Mouse (Mus musculus) forebrain, postnatal 0 days (tissue): ENCODE data around the gene Ntrk2. TPM values are rescaled to one million over a fixed set of nuclear protein-coding genes. Genes with fewer than 3 reads are reported as not detected.
"Not testable (repeated sequence)": the region's sequence is repeated elsewhere in the genome, so short reads cannot be mapped to it uniquely, and the experiment has no call there.

Experiments used
- ATAC-seq: fragments of 200-750 bp; cut with Nextera tagmentation; 2 replicates; pipeline ENCODE4 v1.8.0; 2017; ENCODE audit warnings: mild to moderate bottlenecking, moderate library complexity
- DNase-seq: peaks from one replicate; pipeline ENCODE4 v3.0.0-alpha.2; 2015
- H3K27ac ChIP-seq: fragments of 300-500 bp; sonication (generic); 2 replicates; pipeline ENCODE4 v1.5.1; 2014; ENCODE audit warnings: low read depth, mild to moderate bottlenecking, antibody characterized with exemption, low read length, moderate library complexity, mixed read lengths
- H3K27me3 ChIP-seq: fragments of 300-500 bp; sonication (generic); 2 replicates; pipeline ENCODE4 v1.6.1; 2014; ENCODE audit warnings: mild to moderate bottlenecking, low read length, mixed read lengths; ENCODE audit not compliant: insufficient read depth
- H3K36me3 ChIP-seq: fragments of 300-500 bp; sonication (generic); 2 replicates; pipeline ENCODE4 v1.6.1; 2014; ENCODE audit warnings: mild to moderate bottlenecking, moderate library complexity; ENCODE audit not compliant: insufficient read depth
- H3K4me1 ChIP-seq: fragments of 300-500 bp; sonication (generic); 2 replicates; pipeline ENCODE4 v1.6.1; 2014; ENCODE audit warnings: antibody characterized with exemption; ENCODE audit not compliant: insufficient read depth
- H3K4me2 ChIP-seq: fragments of 300-500 bp; sonication (generic); 2 replicates; pipeline ENCODE4 v1.6.1; 2014; ENCODE audit warnings: low read depth, mild to moderate bottlenecking, moderate library complexity
- H3K4me3 ChIP-seq: fragments of 300-500 bp; sonication (generic); 2 replicates; pipeline ENCODE4 v1.5.1; 2014; ENCODE audit warnings: low read depth, low read length, mixed read lengths
- H3K9ac ChIP-seq: fragments of 300-500 bp; sonication (generic); 2 replicates; pipeline ENCODE4 v1.6.1; 2014; ENCODE audit warnings: mild to moderate bottlenecking
- H3K9me3 ChIP-seq: fragments of 300-500 bp; sonication (generic); 2 replicates; pipeline ENCODE4 v1.6.1; 2016; ENCODE audit warnings: low read length
- CTCF ChIP-seq: sonication (generic); IDR thresholded peaks from 2 replicates; pipeline ENCODE4 v1.5.1; 2016; ENCODE audit warnings: antibody characterized with exemption, control low read depth, low read depth
- WGBS: fragments of 180-500 bp; shearing (Covaris S2); extraction: QIAGEN DNeasy Blood & Tissue Kit; methylation state at CpG from one replicate; pipeline ENCODE4 v1.1.7; 2014; 5-methylcytosine and 5-hydroxymethylcytosine counted together
- polyA plus RNA-seq: library from polyadenylated mRNA; unstranded; fragments of >200 nt; fragmentation: Nextera tagmentation; extraction: Ambion mirVana; gene quantifications from 2 replicates; pipeline ENCODE4 v1.2.1, GENCODE M21; 2015
- total RNA-seq: library from RNA; depleted of rRNA; stranded (reverse); fragments of >200 nt; gene quantifications from 2 replicates; pipeline ENCODE4 v1.2.3, GENCODE M21; 2014

Ntrk2 gene
- total and polyA plus RNA-seq, 2 experiments from 2014 or later = 131 to 184 TPM

DNA sequence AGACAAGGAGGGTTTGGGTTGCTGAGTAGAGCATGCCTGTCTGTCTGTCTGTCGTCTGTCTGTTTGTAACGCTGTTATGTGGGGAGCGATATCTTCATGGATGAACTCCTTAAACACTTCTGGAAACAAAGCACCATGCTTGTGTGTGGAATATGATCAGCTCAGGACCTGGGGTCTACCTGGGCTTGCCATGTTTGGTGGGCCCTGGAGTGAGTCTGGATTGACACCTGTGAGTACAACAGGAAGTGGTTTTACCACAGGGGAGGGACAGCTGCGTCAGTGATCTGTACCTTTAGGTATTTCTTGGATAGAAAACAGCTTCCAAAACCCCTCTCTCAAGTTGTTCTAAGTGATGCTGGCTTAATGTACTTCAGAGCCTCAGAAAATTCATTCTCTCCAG, 222.2 kb downstream of the Ntrk2 start:
- DNase-seq = no peak
- no peak for ATAC-seq
- 96% methylated on average over 4 of the region's 4 CpGs for WGBS
- Histone ChIP-seq H3K27ac (no peak overlapping the region), H3K4me2 (no peak overlapping the region), H3K36me3 (no peaks in the 10 kb centered on the region), H3K9me3 (no peaks in the 10 kb centered on the region), H3K27me3 (no peaks in the 10 kb centered on the region), H3K4me1 (no peaks in the 10 kb centered on the region), H3K4me3 (no peak overlapping the region), H3K9ac (no peak overlapping the region)
- no peak for TF ChIP-seq CTCF

DNA sequence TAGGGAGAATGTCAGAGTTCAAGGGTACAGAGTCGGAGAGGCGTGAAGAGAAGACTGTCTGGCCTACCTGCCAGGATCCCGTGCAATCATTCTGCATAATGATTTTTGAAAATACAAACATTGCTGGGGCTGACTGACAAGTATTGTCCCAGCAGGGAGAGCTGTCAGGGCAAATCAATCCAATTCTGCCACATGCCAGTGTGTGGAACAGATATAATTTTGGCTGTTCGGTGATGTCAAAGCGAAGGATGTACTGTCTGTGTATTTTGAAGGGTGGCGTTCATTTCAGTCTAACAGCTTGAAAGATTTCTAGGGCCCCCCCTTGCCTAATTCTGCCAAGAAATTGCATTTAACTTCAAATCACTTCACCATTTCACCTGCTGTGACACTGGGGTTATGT, 224.2 kb downstream of the Ntrk2 start:
- DNase-seq (no peak), ATAC-seq (peak; percentile 88)
- Histone ChIP-seq H3K4me2 (no peak overlapping the region), H3K27ac (peak overlapping the region; percentile 40; the same call in 1 of the 2 replicates), H3K27me3 (no peaks in the 10 kb centered on the region), H3K9me3 (no peaks in the 10 kb centered on the region), H3K4me1 (no peaks in the 10 kb centered on the region), H3K9ac (no peak overlapping the region), H3K36me3 (no peaks in the 10 kb centered on the region), H3K4me3 (no peak overlapping the region)
- TF ChIP-seq CTCF = no peak
- 59% methylated on average over 6 of the region's 6 CpGs for WGBS

DNA sequence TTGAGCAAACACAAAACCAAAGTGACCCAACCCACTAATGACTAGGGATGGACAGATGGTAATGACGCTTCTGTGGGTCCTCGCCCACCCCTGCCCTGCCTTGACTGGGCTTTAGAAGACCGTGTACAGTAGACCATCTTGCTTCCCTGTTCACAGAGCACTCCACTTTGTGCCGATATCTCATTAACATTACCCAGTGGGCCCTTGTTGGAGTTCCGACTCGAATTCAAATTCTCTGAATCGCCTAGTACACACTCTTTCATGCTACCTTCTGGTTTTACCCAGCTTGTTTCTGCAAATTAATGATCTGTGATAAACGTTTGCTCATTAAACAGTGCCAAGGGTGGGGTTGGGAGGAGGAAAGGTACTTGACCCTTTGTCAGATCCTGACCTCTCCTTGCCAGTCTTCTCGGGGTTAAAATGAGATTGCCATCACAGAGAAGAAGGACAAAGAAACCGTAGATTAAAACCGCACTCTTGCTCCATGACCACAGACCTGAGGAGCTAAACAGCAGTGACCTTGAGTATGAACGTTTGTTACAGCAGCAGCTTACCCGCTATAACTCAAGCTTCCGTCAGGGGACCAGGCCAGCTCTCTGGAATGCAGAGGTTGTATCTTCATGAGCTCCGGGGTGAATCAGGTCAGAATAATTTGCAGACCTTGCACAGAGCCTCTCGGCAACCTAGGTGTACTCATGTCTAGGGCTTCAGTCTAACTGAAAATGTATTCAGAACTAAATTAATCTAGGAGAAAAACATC, 234.0 kb downstream of the Ntrk2 start:
- no peak for TF ChIP-seq CTCF
- no peaks in the 10 kb centered on the region for H3K9me3 ChIP-seq
- ATAC-seq (peak; percentile 19), DNase-seq (no peak)
- 28% methylated on average over 16 of the region's 16 CpGs for WGBS
- no peak overlapping the region for H3K4me3 ChIP-seq
- no peaks in the 10 kb centered on the region for H3K36me3 ChIP-seq
- H3K27me3 ChIP-seq = no peaks in the 10 kb centered on the region
- peak overlapping the region; percentile 33 for H3K4me2 ChIP-seq
- peaks cover 23% of the 10 kb centered on the region for H3K4me1 ChIP-seq
- H3K27ac ChIP-seq = peak overlapping the region; percentile 96
- no peak overlapping the region for H3K9ac ChIP-seq

DNA sequence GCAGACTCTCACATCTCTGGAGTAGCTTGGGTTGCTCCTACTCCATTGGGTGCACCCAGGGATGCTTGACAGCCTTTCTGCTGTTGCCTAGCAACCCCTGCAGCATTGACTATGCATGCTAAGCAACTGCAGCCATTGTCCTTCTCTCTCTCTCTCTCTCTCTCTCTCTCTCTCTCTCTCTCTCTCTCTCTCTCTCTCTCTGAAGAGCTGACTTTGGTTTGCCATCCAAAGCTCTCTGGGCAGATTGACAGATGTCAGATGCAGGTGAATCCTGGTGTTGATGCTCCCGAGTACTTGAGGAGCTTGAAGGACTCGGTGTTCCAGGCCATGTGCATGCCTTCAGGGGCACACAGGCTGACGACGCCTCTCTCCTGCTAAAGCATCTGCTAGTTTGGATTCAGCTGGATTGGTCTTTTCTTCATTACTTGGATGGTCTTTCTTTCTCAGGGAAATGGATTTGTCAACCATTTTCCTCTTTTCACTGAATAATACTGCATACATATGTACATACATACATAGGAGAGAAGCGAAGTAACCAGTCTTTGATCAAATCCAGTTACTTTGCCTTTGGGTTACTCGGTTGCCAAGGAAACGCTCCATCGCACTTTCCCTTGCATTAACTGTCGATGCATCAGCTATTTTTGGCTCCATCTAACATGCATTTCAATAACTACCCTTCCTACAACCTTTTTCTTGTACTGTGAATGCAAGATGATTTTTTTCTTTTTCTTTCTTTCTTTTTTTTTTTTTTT, 234.8 kb downstream of the Ntrk2 start:
- H3K4me3 ChIP-seq = 0 out of 2 replicates have a peak overlapping the region, but pooled peaks have one; percentile 3
- H3K4me1 ChIP-seq = peaks cover 23% of the 10 kb centered on the region
- H3K9me3 ChIP-seq = no peaks in the 10 kb centered on the region
- no peak for TF ChIP-seq CTCF
- no peaks in the 10 kb centered on the region for H3K36me3 ChIP-seq
- peak overlapping the region; percentile 43; the same call in 1 of the 2 replicates for H3K9ac ChIP-seq
- peak; percentile 100 for ATAC-seq
- H3K4me2 ChIP-seq = peak overlapping the region; percentile 33
- peak; percentile 93 for DNase-seq
- WGBS = 14% methylated on average over 9 of the region's 9 CpGs
- no peaks in the 10 kb centered on the region for H3K27me3 ChIP-seq
- H3K27ac ChIP-seq = peak overlapping the region; percentile 96

GRCm38 (mm10) chr13:59052188-59052587, 245.8 kb downstream of the Ntrk2 start:
- WGBS = 82% methylated on average over 4 of the region's 4 CpGs
- Histone ChIP-seq H3K9ac (no peak overlapping the region), H3K27ac (no peak overlapping the region)

DNA sequence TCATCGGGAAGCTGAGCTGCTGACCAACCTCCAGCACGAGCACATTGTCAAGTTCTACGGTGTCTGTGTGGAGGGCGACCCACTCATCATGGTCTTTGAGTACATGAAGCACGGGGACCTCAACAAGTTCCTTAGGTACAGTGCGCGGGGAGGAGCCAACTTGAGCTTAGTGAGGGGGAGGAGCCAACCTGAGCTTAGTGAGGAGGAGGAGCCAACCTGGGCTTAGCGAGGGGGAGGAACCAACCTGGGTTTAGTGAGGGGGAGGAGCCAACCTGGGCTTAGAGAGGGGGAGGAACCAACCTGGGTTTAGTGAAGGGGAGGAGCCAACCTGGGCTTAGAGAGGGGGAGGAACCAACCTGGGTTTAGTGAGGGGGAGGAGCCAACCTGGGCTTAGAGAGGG, 248.0 kb downstream of the Ntrk2 start:
- H3K27ac ChIP-seq, DNase-seq, H3K4me1 ChIP-seq, H3K4me2 ChIP-seq, H3K4me3 ChIP-seq, H3K27me3 ChIP-seq, H3K9ac ChIP-seq, ATAC-seq, H3K9me3 ChIP-seq, H3K36me3 ChIP-seq: not testable (repeated sequence)
- 92% methylated on average over 8 of the region's 8 CpGs for WGBS

More at GRCm38 (mm10) chr13:59052188-59052587, 245.8 kb downstream of the Ntrk2 start:
- Histone ChIP-seq H3K9me3 (no peaks in the 10 kb centered on the region), H3K4me2 (no peak overlapping the region), H3K27me3 (no peaks in the 10 kb centered on the region), H3K4me1 (0 out of 2 replicates have a peak, but pooled peaks cover 6% of the 10 kb centered on the region), H3K4me3 (no peak overlapping the region), H3K36me3 (no peaks in the 10 kb centered on the region; the same call in 1 of the 2 replicates)
- no peak for TF ChIP-seq CTCF
- DNase-seq (no peak), ATAC-seq (no peak)

DNA sequence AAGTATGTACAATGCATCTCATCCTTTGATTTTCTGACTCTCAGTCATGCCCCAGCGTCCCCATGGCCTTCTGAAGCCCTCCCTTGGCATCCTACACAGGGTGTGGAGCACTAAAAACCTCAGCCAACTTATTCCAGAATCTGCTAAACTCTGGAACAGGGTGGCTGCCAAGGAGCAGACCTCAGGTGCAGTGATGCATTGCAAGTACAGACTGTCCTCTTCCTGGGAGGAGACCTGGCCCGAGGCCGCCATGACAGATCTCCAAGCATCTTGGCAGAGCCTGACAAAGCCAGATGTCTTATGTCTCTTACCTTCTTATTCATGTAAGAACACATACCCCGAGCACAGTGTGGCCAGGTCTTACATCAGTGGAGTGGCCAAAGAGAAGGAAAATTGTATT, 250.5 kb downstream of the Ntrk2 start:
- H3K4me2 ChIP-seq = no peak overlapping the region
- no peak overlapping the region for H3K4me3 ChIP-seq
- 0 out of 2 replicates have a peak, but pooled peaks cover 2% of the 10 kb centered on the region for H3K4me1 ChIP-seq
- no peak for TF ChIP-seq CTCF
- no peak overlapping the region for H3K27ac ChIP-seq
- no peak overlapping the region for H3K9ac ChIP-seq
- WGBS = 84% methylated on average over 4 of the region's 4 CpGs
- ATAC-seq (no peak), DNase-seq (no peak)
- peaks cover 14% of the 10 kb centered on the region; the same call in 1 of the 2 replicates for H3K36me3 ChIP-seq
- no peaks in the 10 kb centered on the region for H3K9me3 ChIP-seq
- H3K27me3 ChIP-seq = no peaks in the 10 kb centered on the region
